Mouse (Mus musculus): ENCODE data around the gene Pola2.

The Pola2 gene

GRCm38 (mm10) chr19:5965280-5965679 lies 1.3 kb upstream of the Pola2 start:
- DNase-seq (ENCODE audit: low read depth) = peak; percentile 83

DNA sequence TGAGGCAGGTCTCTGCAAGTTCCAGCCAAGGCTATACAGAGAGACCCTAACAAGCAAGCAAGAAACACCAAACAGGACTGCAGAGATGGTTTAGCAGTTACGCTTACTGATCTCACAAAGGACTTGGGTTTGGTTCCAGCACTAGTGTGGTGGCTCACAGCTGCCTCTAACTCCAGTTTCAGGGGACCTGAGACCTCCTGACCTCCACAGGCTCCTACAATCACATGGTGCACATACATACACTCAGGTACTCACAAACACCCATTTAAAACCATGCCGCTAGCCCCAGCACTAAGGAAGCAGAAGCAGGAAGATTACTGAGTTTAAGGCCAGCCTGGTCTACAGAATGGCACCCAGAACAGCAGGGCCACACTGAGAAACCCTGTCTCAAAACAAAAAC lies 802 bp upstream of the Pola2 start:
- no peak for DNase-seq (ENCODE audit: low read depth)

DNA sequence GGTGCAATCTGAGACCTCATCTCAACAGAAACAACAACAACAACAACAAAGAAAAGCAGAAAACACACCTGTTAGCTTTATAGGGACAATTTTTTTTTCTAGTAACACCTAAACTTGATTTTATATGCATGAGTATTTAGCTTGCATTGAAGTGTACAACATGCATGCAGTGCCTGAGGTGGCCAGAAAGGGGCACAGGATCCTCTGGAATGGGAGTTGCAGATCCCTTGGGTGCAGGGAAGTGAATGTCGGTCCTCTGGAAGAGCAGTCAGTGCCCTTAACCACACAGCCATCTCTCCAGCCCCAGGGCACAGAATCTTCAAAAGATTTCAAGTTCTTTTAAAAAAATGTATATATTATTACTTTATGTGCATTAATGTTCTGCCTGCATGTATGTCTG lies 1.4 kb downstream of the Pola2 start:
- DNase-seq (ENCODE audit: low read depth) = no peak

DNA sequence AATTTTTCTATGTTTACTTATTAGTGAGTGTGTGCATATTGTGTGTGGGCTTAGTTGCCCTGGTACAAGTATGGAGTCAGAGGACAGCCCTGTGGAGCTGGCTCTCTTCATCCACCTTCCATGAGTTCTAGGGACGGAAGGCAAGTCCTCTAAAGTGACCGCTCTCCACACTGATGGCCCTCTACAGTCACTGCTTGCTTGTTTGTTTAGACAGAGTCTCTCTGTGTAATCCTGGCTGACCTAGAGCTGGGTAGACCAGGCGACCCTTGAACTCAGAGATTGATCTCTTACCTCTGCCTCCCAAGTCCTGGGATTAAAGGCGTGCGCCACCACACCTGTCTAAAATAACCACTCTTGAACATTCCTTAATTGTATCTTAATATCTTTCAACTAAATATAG lies 6.6 kb downstream of the Pola2 start:
- no peak for DNase-seq (ENCODE audit: low read depth)

GRCm38 (mm10) chr19:5956685-5957084 lies 7.3 kb downstream of the Pola2 start:
- peak; percentile 80 for DNase-seq (ENCODE audit: low read depth)

- DNase-seq (ENCODE audit: low read depth) = no peak
These were observed 8.0 kb downstream of the Pola2 start for GRCm38 (mm10) chr19:5955704-5956670.

- no peak for DNase-seq (ENCODE audit: low read depth)
These were observed 9.1 kb downstream of the Pola2 start for GRCm38 (mm10) chr19:5954936-5955335.

GRCm38 (mm10) chr19:5954031-5954710 lies 9.8 kb downstream of the Pola2 start:
- no peak for DNase-seq (ENCODE audit: low read depth)

DNA sequence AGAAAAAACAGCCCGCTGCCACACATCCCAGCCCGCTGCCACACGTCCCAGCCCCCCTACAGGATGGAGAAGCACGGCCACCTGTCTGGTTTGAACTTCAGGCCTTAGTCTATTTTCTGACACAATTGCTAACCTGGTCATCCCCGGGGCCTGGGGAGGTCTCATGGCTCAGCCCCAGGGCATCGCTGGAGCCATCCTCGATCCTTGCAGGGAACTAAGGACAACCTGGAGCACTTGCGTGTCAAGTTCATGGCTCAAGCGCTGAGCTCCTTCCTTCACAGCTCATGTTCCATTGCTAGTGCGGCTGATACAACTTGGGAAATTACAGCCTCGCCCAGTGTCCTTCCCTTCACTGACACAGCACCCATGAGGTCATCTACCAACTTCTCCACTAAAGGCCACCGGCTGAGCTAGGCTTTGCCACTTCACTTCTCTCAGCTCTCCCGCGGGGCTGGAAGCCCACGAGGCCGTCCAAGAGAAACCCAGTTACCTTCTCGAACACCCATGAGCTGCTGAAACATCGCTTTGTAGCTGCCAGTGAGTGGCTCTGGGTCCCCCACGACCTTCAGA lies 10.7 kb downstream of the Pola2 start:
- no peak for DNase-seq (ENCODE audit: low read depth)

- DNase-seq (ENCODE audit: low read depth) = no peak
These were observed 11.8 kb downstream of the Pola2 start for GRCm38 (mm10) chr19:5952071-5952691.

DNA sequence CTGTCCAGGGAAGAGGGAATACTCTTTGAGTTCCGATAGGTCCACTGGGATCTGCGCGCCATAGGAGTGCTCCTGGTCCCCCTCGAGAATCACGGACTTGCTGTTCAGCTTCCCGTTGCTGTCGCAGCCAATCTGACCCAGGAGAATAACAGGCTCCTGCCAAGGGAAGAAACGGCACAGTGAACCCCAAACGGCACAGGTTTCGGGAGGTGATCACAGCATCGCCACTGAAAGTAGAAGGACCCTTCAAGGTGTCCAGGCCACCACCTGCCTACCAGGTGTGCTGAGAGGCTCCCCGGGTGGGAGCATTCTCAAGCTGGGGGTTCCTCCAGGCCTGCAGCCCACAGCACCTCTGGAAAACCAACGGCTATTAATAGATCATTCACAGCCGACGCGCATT lies 12.4 kb downstream of the Pola2 start:
- DNase-seq (ENCODE audit: low read depth) = no peak

DNA sequence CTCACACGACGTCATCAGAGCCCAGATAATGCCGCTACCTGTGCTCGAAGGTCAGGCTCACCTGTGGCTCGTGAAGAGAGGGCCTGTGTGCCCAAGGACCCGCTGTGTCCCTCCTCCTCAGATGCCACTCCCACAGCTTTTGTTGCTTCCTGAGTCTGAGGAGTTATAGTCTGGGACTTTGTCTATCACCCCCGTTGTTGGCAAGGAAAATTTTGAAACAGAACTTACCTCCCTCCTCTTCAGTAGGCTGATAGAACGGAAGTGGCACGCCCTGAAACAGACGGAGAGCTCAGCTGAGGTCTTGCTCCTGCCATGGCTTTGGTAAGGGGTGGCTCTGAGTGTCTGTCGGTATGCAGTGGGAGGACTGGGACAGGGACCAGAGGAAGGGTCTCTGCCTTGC lies 13.8 kb downstream of the Pola2 start:
- DNase-seq (ENCODE audit: low read depth) = no peak

DNA sequence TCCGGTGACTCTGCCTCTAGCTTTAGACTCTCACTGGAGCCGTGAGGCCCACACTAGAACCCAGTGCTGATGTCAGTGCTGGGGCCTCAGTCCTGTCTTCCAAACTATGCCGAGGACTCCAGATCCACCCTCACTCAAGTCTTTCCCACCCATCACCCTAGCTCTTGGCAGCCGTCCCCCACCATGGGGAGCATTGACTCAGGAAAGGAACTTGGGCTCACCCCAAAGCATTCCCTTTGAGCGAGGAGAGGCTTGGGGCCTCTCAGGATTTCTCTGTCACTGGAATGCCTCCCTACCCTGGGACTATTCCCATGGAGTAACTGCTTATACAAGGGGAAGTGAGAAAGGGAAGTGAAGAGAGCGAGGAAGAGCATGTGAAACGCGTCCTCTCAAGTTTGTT lies 18.1 kb downstream of the Pola2 start:
- DNase-seq (ENCODE audit: low read depth) = no peak

- DNase-seq (ENCODE audit: low read depth) = no peak
These were observed 19.0 kb downstream of the Pola2 start for GRCm38 (mm10) chr19:5945027-5945426.

DNA sequence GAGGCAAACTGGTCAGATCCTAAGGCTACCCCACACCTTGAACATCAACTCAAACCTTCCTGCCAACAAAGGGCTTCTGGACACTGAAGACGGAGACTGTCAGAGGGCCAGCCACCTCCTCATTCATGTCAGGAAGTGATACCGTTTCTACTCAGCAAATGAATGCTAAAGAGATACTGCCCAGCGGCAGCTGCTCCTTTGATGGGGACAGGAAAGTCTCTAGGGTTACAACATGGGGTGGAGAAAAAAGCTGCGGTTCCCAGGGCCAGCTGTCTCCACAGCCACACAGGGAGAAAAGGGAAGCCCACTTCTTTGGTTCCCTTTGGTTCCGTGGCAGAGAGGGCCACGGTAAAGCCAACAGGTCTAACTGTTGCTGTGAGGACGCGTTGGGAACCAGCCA lies 19.9 kb downstream of the Pola2 start:
- DNase-seq (ENCODE audit: low read depth) = no peak

- no peak for DNase-seq (ENCODE audit: low read depth)
These were observed 20.6 kb downstream of the Pola2 start for GRCm38 (mm10) chr19:5943404-5943803.

GRCm38 (mm10) chr19:5942581-5942980 lies 21.4 kb downstream of the Pola2 start:
- DNase-seq (ENCODE audit: low read depth) = no peak

DNA sequence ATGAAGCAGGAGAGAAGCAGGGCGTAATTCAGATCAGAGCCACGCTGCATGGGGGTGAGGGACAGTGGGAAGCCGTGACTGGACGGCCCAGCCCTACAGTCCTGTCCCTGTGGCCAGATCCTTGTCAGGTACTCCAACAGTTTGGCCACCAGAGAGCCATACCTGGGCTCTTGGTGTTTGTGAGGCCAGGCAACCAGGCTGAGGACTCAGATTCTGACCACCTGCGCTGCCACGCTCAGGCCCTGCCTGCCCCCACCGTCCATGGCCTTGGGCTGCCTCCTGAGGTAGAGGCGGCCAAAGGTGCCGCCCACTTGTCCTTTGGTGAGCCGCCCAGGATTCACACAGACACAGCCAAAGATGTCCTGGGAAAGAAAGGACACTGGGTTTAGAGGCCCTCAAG lies 23.3 kb downstream of the Pola2 start:
- no peak for DNase-seq (ENCODE audit: low read depth)

- DNase-seq (ENCODE audit: low read depth) = no peak
These were observed 23.8 kb downstream of the Pola2 start for GRCm38 (mm10) chr19:5940173-5940572.

DNA sequence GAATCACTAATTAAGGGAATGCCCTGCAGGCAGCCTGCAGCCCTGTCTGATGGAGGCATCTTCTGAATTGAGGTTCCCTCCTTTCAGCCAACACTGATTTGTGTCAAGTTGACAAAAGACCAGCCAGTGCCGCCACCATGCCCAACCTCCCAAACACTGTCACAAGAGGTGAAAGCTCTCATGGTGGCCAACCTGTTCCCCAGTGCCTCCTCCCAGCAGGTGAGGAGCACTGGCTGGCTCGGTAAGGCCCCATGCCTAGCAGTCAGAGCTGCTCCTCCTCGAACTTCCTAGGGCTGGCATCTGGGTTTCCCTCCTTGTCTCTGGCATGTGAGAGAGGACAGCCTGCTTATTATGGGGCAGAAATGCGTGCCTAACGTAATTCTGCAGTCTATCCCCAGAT lies 24.3 kb downstream of the Pola2 start:
- no peak for DNase-seq (ENCODE audit: low read depth)

GRCm38 (mm10) chr19:5938516-5938915 lies 25.5 kb downstream of the Pola2 start:
- DNase-seq (ENCODE audit: low read depth) = no peak

DNA sequence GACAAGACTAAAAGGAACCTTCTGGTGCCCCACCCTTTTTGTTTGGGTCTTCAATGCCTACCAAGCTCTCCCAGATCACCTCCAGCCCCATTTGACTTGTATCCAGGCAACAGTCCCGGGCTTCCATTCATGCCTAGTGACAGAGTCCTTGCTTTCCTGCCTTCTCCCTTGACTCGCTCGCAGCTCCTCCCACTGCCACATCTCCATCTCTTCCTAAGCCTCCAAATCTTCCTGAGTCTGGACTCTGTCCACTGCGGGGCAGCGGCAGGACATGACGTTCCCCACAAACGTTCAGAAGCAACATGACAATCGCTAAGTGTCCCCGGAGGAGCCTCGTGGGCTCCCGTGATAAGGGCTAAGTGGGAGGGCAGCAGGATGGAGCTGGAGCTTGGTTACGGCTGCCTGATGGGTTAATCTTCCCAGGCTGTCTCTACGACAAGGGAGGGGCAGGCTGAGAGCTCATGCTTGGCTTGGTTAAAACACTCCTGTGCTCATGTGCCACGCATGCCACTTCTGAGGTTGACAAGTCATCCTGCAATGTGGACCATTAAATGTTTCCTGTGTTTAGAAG lies 26.1 kb downstream of the Pola2 start:
- no peak for DNase-seq (ENCODE audit: low read depth)
